Mouse (Mus musculus) lung, postnatal 0 days (tissue): ENCODE results near the gene Slc26a1. TPM values are rescaled to one million over a fixed set of nuclear protein-coding genes. Genes with fewer than 3 reads are reported as not detected.

ENCODE experiments used
- ATAC-seq: fragments of 200-750 bp; cut with Nextera tagmentation; 2 replicates; pipeline ENCODE4 v1.8.0; 2017; ENCODE audit warnings: moderate library complexity
- DNase-seq: peaks from one replicate; pipeline ENCODE4 v3.0.0-alpha.2; 2016; ENCODE audit warnings: low spot score
- H3K27ac ChIP-seq: fragments of 300-500 bp; sonication (generic); 2 replicates; pipeline ENCODE4 v1.5.1; 2014; ENCODE audit warnings: antibody characterized with exemption, mild to moderate bottlenecking, low read length, mixed read lengths
- H3K27me3 ChIP-seq: fragments of 300-500 bp; sonication (generic); replicated peaks from 2 replicates; pipeline ENCODE4 v1.6.1; 2014; ENCODE audit warnings: low read length, mixed read lengths; ENCODE audit not compliant: insufficient read depth
- H3K36me3 ChIP-seq: fragments of 300-500 bp; sonication (generic); 2 replicates; pipeline ENCODE4 v1.6.1; 2014; ENCODE audit warnings: low read length, mixed read lengths; ENCODE audit not compliant: insufficient read depth
- H3K4me1 ChIP-seq: fragments of 300-500 bp; sonication (generic); 2 replicates; pipeline ENCODE4 v1.6.1; 2014; ENCODE audit warnings: antibody characterized with exemption, low read depth, low read length, mixed read lengths; ENCODE audit not compliant: insufficient read depth
- H3K4me2 ChIP-seq: fragments of 300-500 bp; sonication (generic); replicated peaks from 2 replicates; pipeline ENCODE4 v1.6.1; 2014; ENCODE audit warnings: low read depth, mild to moderate bottlenecking, low read length, moderate library complexity, mixed read lengths
- H3K4me3 ChIP-seq: fragments of 300-500 bp; sonication (generic); 2 replicates; pipeline ENCODE4 v1.5.1; 2014; ENCODE audit warnings: low read depth, low read length
- H3K9ac ChIP-seq: fragments of 300-500 bp; sonication (generic); replicated peaks from 2 replicates; pipeline ENCODE4 v1.6.1; 2014; ENCODE audit warnings: low read depth, mild to moderate bottlenecking
- H3K9me3 ChIP-seq: fragments of 300-500 bp; sonication (generic); 2 replicates; pipeline ENCODE4 v1.6.1; 2016; ENCODE audit warnings: low read length, mixed read lengths
- CTCF ChIP-seq: IDR thresholded peaks from 2 replicates; pipeline ENCODE4 v1.5.1; 2016; ENCODE audit warnings: antibody characterized with exemption, mild to moderate bottlenecking
- EP300 ChIP-seq: IDR thresholded peaks from 2 replicates; pipeline ENCODE4 v1.6.1; 2016; ENCODE audit warnings: antibody characterized with exemption, mild to moderate bottlenecking, control low read depth
- WGBS: fragments of 180-500 bp; shearing (Covaris S2); extraction: QIAGEN DNeasy Blood & Tissue Kit; methylation state at CpG from one replicate; pipeline ENCODE4 v1.1.7; 2014; 5-methylcytosine and 5-hydroxymethylcytosine counted together
- polyA plus RNA-seq: library from polyadenylated mRNA; unstranded; fragments of >200 nt; fragmentation: Nextera tagmentation; extraction: Ambion mirVana; gene quantifications from 2 replicates; pipeline ENCODE4 v1.2.1, GENCODE M21; 2015

The Slc26a1 gene
- polyA plus RNA-seq, 1 experiment from 2014 or later = 0.19 TPM

- ATAC-seq = no peak
Observed at GRCm38 (mm10) chr5:108669986-108670385, 5.4 kb downstream of the Slc26a1 start.

DNA sequence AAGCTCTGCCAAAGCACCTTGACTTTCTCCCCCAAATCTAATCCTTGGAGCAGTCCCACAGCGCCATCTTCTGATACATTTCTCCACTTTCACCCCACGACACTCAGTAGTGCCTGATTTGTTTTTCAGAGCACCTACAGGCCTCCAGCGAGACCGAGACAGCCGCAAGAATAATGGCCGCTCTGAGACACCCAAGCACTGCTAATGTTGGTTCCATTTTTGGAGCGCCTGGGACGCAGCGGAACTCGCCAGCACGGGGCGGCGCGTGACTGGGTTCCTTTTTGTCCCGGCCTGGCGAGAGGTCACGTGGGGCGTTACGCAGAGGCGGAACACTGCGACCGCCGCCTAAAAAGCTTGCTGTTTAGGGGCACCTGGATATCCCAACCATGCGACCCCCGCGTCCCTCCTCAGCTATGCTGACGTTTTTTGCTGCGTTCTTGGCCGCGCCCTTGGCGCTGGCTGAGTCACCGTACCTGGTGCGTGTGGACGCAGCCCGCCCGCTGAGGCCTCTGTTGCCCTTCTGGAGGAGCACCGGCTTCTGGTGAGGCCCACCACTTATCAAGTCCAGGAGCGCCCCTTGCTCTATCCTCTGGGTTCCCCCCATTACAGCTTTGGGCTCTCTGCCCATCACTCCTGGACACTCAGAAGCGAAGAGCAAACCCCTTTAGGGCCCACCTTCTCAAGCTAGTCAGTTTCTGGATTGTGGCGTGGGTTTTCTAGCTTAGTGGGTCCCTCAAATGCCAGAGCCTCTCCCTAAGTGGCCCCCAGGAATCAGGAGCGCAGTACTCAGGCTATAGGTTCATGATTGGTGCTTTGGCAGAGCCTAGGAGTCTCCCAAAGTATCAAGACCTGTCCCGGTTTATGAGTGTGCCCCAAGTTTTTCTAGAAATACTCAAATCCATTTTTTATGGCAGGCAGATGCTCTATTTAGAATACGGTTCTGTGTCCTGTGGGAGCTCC lies 6.1 kb downstream of the Slc26a1 start, which contains the start of gene Dgkq:
Dgkq (minus strand) TSS at position 696 of the 960 bp plus-strand sequence.
- peak within 1 kb of the TSS; percentile 88 for H3K27ac ChIP-seq
- H3K9me3 ChIP-seq = no peaks in the 10 kb centered on the region
- TF ChIP-seq CTCF (peak; percentile 83), EP300 (no peak)
- peaks cover 10% of the 10 kb centered on the region for H3K36me3 ChIP-seq
- 4% methylated on average over 43 of the region's 43 CpGs for WGBS
- DNase-seq = peak; percentile 89
- no peaks in the 10 kb centered on the region for H3K27me3 ChIP-seq
- peak; percentile 92 for ATAC-seq
- peak within 1 kb of the TSS; percentile 60 for H3K4me3 ChIP-seq
- H3K4me1 ChIP-seq = peaks cover 7% of the 10 kb centered on the region; the same call in 1 of the 2 replicates
- peak within 1 kb of the TSS; percentile 72 for H3K9ac ChIP-seq
- H3K4me2 ChIP-seq = peak within 1 kb of the TSS; percentile 76

More at GRCm38 (mm10) chr5:108669986-108670385, 5.4 kb downstream of the Slc26a1 start:
- H3K9ac ChIP-seq = no peak overlapping the region
- H3K4me3 ChIP-seq = no peak overlapping the region
- H3K4me2 ChIP-seq = peak overlapping the region; percentile 76
- H3K36me3 ChIP-seq = peaks cover 10% of the 10 kb centered on the region
- H3K27ac ChIP-seq = no peak overlapping the region
- peaks cover 7% of the 10 kb centered on the region; the same call in 1 of the 2 replicates for H3K4me1 ChIP-seq
- no peaks in the 10 kb centered on the region for H3K9me3 ChIP-seq
- TF ChIP-seq EP300 (no peak), CTCF (no peak)
- H3K27me3 ChIP-seq = no peaks in the 10 kb centered on the region
- WGBS = 68% methylated on average over 9 of the region's 9 CpGs
- no peak for DNase-seq

DNA sequence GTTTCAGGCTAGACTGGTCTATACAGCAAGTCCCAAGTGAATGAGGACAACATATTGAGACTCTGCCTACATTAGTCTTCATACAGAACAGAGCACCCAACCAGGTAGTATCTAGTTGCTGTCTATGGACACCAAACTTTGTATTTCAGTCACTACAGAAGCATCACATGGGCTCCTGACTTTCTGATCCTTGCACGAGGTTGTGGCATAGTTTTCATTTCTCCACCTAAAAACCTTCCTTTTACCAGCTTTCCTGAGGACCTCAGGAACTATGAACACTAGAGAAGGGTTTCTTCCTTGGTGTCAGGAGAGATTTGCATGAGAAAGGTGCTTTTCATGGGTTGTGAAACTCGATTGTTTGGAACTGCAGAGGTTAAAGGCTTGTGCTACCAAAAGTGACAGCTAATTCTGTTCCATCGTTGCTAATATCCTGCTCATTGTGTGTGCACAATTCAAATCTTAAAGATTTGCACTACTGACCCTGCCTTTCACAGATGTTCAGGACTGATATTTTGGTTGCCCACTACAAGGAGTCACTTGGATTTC lies 6.9 kb downstream of the Slc26a1 start:
- H3K36me3 ChIP-seq = peaks cover 10% of the 10 kb centered on the region
- ATAC-seq (peak; percentile 3; the same call in 1 of the 2 replicates), DNase-seq (no peak)
- no peaks in the 10 kb centered on the region for H3K9me3 ChIP-seq
- H3K4me2 ChIP-seq = peak overlapping the region; percentile 76
- TF ChIP-seq EP300 = no peak
- peak overlapping the region; percentile 88 for H3K27ac ChIP-seq
- H3K27me3 ChIP-seq = no peaks in the 10 kb centered on the region
- whole genome bisulfite sequencing = 10% methylated on average over 3 of the region's 3 CpGs
- peak overlapping the region; percentile 60 for H3K4me3 ChIP-seq
- peak overlapping the region; percentile 72 for H3K9ac ChIP-seq
- peaks cover 7% of the 10 kb centered on the region; the same call in 1 of the 2 replicates for H3K4me1 ChIP-seq

GRCm38 (mm10) chr5:108667370-108667769 lies 8.0 kb downstream of the Slc26a1 start:
- ATAC-seq (no peak), DNase-seq (no peak)
- WGBS = 60% methylated on average over 2 of the region's 2 CpGs
- peaks cover 7% of the 10 kb centered on the region; the same call in 1 of the 2 replicates for H3K4me1 ChIP-seq
- H3K9ac ChIP-seq = no peak overlapping the region
- H3K27ac ChIP-seq = no peak overlapping the region
- H3K4me2 ChIP-seq = no peak overlapping the region
- H3K36me3 ChIP-seq = peaks cover 8% of the 10 kb centered on the region; the same call in 1 of the 2 replicates
- no peak overlapping the region for H3K4me3 ChIP-seq
- H3K9me3 ChIP-seq = no peaks in the 10 kb centered on the region
- no peak for TF ChIP-seq CTCF
- H3K27me3 ChIP-seq = no peaks in the 10 kb centered on the region

GRCm38 (mm10) chr5:108665066-108665465 lies 10.3 kb downstream of the Slc26a1 start:
- no peaks in the 10 kb centered on the region for H3K27me3 ChIP-seq
- TF ChIP-seq CTCF (no peak), EP300 (no peak)
- H3K4me1 ChIP-seq = peaks cover 8% of the 10 kb centered on the region; the same call in 1 of the 2 replicates
- H3K9ac ChIP-seq = no peak overlapping the region
- H3K4me3 ChIP-seq = no peak overlapping the region
- no peak for ATAC-seq
- H3K27ac ChIP-seq = no peak overlapping the region
- H3K36me3 ChIP-seq = no peaks in the 10 kb centered on the region
- WGBS = 44% methylated on average over 3 of the region's 3 CpGs
- H3K9me3 ChIP-seq = no peaks in the 10 kb centered on the region
- no peak for DNase-seq
- H3K4me2 ChIP-seq = no peak overlapping the region

DNA sequence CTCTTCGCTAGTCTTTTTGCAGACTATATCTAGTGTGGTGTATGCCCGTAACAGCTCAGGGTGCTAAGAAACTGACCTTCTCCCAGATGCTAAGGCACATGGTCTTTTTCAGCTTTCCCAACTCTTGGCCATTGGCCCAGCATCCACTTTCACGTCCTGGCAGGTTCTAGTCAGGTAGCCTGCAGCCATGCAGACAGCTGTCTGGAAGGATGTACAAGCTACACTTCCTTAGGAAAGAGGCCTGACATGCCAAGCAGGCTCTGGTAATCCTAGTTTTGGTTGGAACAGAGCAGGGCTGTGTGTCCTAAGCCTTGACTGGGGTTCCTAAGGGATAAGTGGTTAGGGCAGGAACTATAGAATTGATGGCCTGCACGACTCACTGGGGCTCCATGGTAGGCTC lies 12.6 kb downstream of the Slc26a1 start:
- Histone ChIP-seq H3K4me1 (peaks cover 8% of the 10 kb centered on the region; the same call in 1 of the 2 replicates), H3K36me3 (no peaks in the 10 kb centered on the region), H3K4me2 (no peak overlapping the region), H3K9ac (no peak overlapping the region), H3K4me3 (no peak overlapping the region), H3K27me3 (no peaks in the 10 kb centered on the region), H3K9me3 (no peaks in the 10 kb centered on the region), H3K27ac (no peak overlapping the region)
- WGBS = 83% methylated on average over 4 of the region's 4 CpGs
- no peak for DNase-seq
- ATAC-seq = no peak
- no peak for TF ChIP-seq EP300
- TF ChIP-seq CTCF = no peak
